Mouse (Mus musculus) layer of hippocampus, postnatal 14 days (tissue): Measurements from ENCODE around the gene Slc15a2. TPM values are rescaled to one million over a fixed set of nuclear protein-coding genes. Genes with fewer than 3 reads are reported as not detected.
A peak's percentile ranks its signal among the peaks of the same experiment; 100 is the strongest.

Source experiments
- DNase-seq, 2 experiments: peaks; one replicate each; pipeline ENCODE4 v3.0.0; 2021 to 2022; ENCODE audit warnings: low spot score in 2 of 2, mixed read lengths in 1 of 2
- total RNA-seq, 2 experiments: library from RNA; stranded (reverse); gene quantifications; 2 replicates each; pipeline ENCODE4 v1.2.3; 2021

Slc15a2 gene
- total RNA-seq, 2 experiments from 2014 or later: 45.1 to 46.1 TPM

DNA sequence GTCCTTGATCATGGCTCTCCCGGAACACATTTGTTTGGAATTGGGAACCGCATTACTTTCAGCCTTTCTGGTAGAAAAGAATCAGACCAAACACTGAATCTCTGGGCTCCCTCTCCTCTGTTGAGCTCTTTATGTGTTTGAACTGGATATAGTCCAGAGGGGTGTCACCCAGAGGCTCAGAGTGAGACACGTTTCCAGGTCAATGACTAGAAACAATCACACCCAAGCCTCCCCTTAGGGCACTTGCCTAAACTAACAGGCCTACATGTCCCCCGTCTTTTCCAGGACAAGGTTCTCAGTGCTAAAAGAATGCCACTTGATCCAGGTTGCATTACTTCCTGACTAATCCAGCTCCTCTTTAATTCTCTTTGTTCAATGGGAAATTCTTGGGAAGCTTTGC, 13.9 kb downstream of the Slc15a2 start:
- peak in 1 of 2 experiments; percentile 54 for DNase-seq

DNA sequence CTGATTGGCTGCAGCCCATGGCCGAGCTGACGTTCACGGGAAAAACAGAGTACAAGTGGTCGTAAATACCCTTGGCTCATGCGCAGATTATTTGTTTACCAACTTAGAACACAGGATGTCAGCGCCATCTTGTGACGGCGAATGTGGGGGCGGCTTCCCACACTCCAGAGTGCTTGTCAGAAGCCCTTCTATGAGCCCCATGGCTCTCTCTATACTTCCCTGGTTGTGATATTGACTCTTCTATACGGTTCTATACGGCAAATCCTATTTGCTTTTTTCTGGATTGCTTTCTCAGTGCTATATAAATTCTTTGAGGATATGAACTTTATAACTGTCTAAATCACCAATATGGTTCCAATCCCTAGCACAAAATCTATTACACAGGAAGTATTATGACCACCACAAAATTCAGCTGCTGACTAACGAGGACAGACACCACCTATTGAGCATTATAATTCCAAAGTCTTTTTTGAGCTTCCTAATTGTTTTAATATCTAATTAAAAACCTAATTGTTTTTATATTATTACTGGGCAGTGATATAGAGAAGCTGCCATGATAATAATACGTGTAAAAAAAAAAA, 14.5 kb downstream of the Slc15a2 start:
- DNase-seq: no peak

DNA sequence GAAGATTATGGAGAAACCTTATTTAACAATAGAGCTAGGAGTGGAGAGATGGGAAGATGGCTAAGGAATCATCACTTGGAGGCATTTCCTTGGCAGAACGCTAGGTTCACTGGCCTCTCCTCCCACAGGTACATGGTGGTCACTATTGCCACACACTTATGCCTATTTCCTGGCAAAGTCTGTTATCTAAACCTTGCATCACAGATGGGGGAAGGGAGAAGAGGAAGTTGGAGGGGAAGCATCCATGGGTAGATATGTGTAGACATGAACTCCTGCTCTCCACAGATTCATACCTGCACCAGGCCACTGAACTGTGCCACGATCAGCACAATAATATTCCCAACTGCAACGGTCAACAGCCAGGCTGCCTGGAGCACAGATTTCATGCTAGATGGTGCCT, 32.8 kb downstream of the Slc15a2 start:
- DNase-seq: no peak

DNA sequence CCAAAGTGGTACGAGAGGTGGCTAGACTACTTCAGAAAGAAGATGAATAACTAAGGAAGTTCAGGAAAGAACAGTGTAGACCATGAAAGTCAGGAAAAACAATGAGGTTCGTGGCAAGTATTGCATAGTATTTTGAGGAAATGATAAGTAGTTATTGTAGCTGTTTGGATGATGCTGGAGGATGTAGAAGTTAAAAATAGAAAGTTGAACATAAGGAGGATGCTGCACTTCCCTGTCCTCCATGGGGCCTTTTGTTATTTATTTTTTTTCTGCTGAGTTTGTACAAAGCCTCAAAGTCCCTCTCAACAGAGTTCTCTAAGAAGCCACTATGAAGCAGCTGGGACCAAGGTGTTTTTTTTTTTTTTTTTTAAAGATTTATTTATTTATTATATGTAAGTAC, 37.0 kb downstream of the Slc15a2 start:
- no peak for DNase-seq

DNA sequence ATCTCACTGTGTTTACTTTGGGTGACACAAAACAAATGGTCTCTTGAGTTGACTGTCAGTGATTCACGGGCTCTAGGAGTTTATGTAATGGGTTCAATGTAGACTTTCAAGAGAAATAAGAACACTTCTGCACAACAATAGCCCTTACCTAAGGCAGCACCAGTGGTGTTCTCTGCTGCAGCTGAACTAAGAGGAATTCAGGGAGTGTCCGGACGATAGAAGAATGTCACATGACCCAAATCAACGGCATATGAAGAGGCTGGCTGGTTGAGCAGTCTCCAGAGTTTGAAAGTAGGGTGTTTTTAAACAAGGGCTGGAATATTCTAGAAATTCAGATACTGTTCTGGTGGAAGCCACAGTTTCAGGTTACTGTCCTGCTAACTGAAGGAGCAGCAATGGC, 37.7 kb downstream of the Slc15a2 start:
- no peak for DNase-seq

DNA sequence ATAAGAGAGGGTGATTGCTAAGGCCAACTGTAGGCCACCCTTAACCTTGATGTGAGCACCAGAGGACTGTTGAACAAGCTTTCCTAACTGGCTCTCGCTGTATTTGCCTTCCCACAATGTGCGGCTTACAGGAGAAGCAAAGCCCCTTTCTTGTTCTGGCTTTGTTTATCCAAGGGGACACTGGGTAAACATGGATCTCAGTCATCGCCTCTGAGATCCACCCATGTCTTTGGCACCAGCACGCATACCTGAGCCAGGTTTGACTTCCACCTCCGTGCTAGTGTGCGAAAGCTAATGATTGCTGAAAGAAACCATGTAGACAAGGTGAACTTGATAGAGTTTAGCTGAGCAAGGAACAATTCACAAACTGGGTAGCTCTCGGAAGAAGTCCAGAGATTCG, 41.2 kb downstream of the Slc15a2 start:
- DNase-seq: no peak

DNA sequence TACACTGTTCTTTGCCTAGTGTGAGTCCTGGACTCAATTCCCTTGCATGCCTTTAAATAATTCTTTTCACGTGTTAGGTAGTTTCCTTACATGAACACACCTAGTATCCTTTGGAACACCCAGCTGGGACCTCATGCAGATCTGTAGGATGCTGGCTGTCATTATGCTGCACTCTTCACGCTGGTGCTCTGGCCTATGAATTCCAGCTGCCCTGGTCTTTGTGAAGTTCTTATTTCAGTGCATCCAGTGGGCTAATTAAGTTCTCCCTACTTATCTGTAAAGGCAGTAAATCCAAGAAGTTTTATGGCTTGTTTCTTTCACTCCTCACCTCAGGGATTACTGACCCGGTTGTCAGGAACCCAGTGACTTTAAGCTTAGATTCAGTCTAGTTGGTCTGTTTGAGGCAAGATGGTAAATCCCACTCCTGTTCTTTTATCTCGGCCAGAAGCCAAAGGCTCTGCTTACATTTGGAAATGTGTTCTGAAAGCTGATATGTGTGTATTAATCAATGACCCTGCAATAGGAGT, 45.3 kb downstream of the Slc15a2 start:
- DNase-seq: no peak

DNA sequence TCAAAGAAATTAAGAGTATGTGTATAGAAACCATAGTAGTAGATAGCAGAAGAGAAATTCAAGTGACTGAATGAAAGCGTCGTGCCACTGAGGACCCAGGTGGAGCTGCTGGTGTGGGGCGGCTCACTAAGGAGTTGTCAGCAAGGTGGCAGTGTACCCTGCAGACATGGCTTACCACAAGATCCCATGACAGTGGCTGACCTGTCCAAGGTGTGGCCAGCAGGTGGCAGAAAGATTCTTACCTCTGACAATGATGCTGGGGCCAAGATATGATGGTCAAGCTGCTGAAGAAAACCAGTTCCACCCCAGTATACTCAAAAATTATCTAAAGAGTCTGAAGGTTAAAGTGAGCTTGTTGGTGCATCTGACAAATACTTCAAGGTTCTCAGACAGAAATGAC, 49.3 kb downstream of the Slc15a2 start:
- no peak for DNase-seq

DNA sequence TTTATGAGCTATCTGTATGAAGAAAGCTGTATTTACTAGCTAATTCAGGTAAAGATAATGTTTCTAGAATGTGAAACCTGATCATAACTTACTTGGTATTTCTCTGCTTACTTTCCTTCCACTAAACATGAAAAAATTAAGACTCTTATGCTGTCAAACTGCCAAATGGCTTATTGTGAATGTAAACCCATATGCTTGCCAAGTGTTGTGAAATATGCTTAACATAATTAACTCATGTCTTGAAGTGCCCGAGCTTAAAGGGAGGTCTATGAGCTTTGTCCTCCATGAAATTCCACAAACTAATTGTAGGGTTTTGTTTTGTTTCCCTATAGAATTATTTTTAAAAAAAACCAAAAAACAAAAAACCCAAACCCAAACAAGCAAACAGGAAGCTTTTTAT, 50.9 kb downstream of the Slc15a2 start:
- DNase-seq: no peak

DNA sequence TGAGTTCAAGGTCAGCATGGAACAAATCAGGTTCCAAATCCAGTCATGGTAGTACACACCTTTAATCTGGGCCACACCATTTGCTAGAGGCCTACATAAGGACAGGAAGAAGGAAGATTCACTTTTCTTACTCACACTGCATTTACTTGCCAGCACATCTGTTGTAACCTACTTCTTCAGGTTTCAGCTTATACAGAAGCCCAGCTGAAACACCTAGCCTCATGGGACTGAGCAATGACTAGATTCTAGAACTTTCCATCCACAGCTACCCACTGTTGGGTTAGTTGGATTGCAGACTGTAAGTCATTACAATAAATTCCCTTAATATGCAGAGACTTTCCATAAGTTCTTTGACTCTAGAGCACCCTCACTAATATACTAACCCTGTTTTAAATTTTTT, 52.2 kb downstream of the Slc15a2 start:
- no peak for DNase-seq

DNA sequence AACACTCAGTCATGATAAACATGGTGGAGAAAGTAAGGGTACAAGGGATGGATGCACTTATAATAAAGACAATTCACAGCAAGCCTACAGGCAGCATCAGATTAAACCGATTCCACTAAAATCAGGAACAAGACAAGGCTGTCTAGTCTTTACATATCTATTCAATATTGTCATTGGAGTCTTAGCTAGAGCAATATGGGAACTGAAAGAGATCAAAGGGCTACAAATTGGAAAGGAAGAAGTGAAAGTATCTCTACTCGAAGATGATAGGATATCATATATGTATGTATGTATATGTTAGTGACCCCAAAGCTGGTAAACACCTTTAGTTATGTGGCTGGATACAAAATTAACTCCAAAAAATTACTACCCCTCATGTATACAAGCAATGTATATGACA, 55.8 kb downstream of the Slc15a2 start:
- DNase-seq: no peak

DNA sequence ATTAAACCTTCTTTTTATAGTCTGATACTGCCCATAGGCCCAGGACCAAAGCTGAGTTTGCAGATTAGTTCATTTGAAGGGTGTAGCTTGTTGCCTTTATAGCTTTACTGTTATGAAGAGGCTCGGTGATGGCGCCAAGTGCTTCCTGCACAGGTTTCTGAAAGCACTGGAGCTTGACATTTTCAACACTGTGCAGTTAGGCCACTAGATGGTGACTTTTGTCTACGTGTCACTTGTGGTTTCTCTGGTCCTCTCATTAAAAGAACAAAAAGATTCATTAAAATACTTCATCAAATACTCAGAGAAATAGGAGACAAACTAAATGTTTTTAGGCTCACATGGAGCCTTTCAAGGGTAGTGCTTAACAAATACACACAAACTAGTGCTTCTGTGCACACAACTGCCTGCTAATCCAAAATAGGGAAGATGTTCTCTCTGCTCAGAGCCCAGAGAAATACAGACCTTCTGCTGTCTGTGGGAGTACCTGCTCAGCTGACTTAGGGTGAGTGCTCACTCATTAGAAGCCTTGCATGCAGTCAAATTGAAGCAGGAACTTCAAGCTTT, 60.8 kb downstream of the Slc15a2 start:
- peak in 1 of 2 experiments; percentile 58 for DNase-seq

DNA sequence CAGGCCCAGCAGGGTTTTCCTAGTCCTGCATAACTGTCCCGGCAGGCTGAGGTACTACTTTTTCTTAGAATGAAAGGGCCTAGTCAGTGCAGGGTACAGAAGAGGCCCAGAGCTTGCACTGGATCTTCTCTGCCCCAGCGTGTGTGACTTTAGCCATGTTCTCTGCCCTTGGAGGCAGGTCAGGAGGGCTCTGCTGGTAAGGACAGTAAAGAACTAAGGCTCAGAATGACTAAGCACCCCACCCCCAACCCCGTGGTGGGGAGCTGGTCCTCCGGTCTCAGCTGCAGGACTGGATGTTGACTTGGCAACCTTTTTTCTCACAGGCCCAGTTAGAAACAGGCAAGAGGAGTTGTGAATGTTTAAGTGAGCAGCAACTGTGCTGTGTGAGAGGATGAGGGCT, 62.0 kb downstream of the Slc15a2 start:
- DNase-seq: no peak

DNA sequence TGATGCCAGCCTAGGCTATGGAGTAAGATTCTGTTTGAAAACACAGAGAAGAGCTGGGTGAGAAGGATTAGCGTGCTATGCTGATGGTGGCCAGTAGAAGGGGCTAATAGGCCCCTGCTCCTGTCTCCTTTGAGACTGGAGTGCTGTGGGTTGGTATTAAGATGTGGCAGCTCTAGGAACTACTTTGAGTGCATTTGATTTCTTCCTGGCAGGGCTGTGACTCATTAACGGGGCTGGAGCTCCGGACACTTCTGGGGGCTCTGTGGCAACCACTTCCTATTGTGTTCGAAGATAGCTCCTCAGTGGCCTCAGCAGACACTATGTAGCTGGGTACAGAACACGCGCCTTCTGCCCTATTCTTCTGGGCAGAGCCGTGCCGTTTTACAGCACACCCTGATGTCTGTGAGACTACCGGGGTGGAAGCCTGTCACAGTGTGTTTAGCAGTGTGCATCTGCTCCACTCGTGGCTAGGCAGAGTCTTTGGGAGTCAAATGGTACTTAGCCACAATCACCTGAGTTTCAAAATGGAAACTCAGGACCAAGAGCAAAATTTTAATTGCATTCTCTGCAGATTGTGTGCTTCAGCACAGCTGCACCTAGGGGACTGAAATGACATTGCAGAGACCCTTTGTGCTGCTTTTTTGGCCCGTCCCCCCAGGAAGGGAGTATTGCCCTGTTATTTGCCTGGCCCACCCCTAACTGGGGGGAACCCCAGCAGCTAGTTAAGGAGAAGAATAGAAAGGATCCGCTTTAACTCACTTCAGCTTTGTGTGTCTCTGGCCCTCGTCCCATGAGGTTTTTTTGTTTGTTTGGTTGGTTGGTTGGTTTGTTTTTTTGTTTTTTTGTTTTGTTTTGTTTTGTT, 64.3 kb downstream of the Slc15a2 start:
- no peak for DNase-seq

DNA sequence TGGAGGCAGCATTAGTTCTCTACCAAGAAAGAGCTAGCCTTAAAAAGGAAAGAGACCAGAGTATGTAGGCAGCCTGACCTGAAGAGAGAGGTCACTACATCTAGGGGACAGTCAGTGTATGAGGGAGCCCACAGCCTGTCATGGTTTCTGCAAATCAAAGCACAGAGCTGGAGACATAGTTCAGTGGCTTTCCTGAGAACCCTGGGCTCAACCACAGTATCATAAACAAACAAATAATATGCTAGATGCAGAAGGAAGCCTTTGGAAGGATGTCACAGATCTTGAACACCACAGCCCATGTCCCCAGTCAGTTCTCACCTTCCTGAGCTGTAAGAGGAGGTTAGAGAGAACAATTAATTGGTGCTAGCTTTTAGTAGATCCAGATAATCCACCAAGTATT, 66.1 kb downstream of the Slc15a2 start:
- DNase-seq: no peak

DNA sequence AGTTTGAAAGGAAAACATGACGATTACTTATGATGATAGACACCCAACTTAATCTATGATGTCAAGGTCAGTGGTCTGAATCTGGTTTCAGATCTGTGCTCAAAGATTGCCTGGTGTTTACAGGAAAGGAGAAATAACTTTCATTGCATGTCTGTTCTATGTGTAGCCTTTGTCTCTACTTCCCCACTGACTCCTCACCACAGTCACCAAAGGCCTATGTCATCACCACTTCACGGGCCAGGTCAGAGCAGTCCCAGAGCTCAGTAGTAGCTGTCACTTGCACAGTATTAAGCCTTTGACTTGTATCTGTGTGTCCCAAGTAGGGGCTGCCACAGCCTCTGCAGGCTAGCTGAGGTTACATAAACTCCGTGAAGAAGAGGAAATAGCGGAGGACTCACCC, 67.3 kb downstream of the Slc15a2 start:
- DNase-seq: no peak

DNA sequence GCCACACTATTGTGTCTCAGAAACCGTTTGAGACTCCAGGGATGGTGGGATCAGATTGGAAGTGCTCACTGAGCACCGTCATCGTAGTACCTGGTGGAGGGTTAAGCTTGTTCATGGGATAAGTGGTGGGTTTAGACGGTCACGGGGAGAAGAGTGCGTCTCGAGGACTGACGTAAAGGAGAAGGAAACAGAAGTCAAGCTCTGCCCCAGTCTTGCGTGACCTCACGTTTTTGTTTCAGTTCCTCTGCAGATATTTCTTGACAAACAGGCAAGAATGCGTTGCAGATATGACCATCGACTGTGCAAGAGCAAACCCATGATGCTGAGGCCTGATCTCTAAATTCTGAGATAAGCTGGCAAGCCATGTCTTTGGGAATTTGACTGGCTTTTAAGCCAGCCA, 73.0 kb downstream of the Slc15a2 start:
- no peak for DNase-seq

DNA sequence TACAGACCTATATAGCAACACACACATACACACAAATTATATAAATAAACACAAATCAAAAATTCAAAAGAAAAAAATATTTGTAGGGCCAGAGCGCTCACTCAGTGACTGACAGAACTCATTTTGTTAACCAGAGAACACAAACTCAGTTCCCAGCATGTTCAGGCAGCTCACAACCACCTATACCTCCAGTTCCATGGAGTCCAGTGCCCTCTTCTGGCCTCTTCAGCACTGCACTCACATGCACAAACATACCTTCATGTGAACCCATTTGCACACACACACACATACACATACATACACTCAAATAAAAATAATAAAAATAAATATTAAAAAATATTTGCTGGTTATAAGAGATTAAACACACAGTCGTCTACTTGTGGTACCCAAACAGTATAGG, 74.0 kb downstream of the Slc15a2 start:
- DNase-seq: no peak

DNA sequence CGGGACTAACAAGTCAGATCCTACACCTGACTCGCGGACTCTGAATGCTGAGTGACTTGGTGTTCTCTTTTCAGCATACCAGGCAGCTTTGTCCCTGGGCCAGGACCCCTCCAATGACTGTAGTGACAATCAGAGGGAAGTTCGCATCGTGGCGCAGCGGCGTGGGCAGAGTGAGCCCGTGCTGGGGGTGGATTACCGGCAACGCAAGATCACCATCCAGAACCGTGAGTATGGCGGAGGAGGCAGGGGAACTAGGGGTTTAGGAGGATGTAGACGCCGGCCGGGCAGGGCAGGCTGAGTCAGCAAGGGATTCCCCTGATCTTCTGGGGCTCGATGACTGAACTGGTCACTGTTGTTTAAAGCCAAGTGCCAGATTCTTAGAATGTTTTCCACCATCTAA, 75.4 kb downstream of the Slc15a2 start:
- DNase-seq: no peak

DNA sequence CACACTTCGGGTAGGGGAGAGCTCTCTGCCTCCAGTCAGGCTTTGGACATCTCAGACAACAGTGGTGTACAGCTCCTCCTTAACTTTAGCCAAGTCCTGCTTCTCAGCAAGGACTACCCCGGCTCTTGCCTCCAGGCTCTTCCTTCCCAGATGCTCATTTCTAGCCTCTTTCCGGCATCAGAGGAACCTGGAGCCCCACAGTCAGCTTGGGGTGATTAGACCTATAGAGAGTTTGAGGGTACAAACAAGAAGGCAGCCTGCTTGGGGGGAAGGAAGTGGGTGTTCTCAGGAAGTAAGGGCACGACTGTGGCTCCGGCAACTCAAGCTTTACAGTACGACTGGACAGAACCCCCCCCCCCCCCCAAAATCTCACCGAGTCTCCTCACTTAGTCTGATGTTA, 76.0 kb downstream of the Slc15a2 start:
- DNase-seq: no peak

DNA sequence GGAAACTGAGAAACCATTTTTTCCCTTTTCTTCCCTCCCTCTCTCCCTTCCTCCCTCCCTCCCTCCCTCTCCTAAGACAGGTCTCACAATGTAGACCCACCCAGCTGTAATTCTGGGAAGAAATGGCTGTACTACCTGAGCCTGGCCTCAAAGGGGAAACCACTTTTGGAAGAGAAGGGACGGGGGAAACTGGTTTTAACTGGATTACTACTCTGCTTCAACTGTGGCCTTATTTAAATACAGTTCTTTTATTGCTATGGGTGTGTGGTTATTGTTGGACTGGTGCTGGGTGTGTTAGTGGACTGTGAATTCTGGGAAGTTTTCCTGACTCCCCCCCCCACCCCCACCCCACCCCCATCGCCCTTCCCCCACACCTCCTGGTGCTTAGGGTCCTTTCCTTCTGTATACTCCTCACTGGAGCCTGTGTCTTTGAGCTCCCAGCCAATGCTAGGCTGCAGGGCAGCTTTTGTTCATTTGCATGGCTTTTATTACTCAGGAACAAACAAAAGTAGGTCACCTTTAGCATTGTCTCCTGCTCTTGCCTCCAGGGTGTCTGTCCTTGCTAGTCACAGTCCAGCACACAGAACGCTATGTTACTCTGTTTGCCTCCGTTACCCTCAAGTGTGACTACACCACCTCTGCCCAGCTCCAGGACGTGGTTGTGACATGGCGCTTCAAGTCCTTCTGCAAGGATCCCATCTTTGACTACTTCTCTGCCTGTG, 76.9 kb downstream of the Slc15a2 start:
- no peak for DNase-seq

DNA sequence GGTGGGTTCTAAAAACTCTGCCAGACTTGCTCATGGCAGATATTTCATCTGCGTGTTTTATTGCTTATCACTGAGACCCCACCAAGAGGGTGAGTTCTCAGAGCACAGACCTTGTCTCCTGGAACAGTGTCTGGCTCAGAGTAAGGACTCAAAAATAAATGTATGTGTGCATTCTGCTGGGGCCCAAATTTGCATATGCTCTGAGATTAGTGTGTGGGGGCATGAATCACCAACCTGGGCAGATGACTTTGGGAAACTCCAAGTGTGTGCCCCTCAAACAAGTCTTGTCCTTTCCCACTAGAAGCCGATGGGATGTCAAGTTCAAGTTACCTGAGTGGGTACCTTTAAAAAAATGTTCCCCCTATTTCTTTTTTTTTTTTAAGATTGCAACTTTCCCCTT, 84.3 kb downstream of the Slc15a2 start:
- no peak for DNase-seq
